Mouse (Mus musculus) embryonic facial prominence, embryonic 10.5 days (tissue): ENCODE measurements around the gene Tprgl. TPM values are rescaled to one million over a fixed set of nuclear protein-coding genes. Genes with fewer than 3 reads are reported as not detected.

Experiments
- DNase-seq: peaks from one replicate; pipeline ENCODE4 v3.0.0-alpha.2; 2017; ENCODE audit warnings: low spot score
- H3K27ac ChIP-seq: fragments of 300-500 bp; sonication (generic); replicated peaks from 2 replicates; pipeline ENCODE4 v1.5.1; 2016; ENCODE audit warnings: mild to moderate bottlenecking
- H3K27me3 ChIP-seq: fragments of 300-500 bp; sonication (generic); replicated peaks from 2 replicates; pipeline ENCODE4 v1.6.1; 2016; ENCODE audit warnings: low read depth, mild to moderate bottlenecking; ENCODE audit not compliant: poor library complexity, severe bottlenecking
- H3K36me3 ChIP-seq: fragments of 300-500 bp; sonication (generic); replicated peaks from 2 replicates; pipeline ENCODE4 v1.6.1; 2016; ENCODE audit warnings: mild to moderate bottlenecking, moderate library complexity
- H3K4me1 ChIP-seq: fragments of 300-500 bp; sonication (generic); 2 replicates; pipeline ENCODE4 v1.6.1; 2016
- H3K4me3 ChIP-seq: fragments of 300-500 bp; sonication (generic); 2 replicates; pipeline ENCODE4 v1.5.1; 2016; ENCODE audit warnings: mild to moderate bottlenecking, moderate library complexity
- H3K9me3 ChIP-seq: fragments of 300-500 bp; sonication (generic); 2 replicates; pipeline ENCODE4 v1.6.1; 2016; ENCODE audit warnings: mild to moderate bottlenecking
- WGBS: fragments of 180-500 bp; shearing (Covaris S2); methylation state at CpG from one replicate; pipeline ENCODE4 v1.1.7; 2016; 5-methylcytosine and 5-hydroxymethylcytosine counted together
- polyA plus RNA-seq: library from polyadenylated mRNA; unstranded; fragments of >200 nt; fragmentation: Nextera tagmentation; extraction: Ambion mirVana; gene quantifications from 2 replicates; pipeline ENCODE4 v1.2.1, GENCODE M21; 2016

The Tprgl gene
- polyA plus RNA-seq, 1 experiment from 2014 or later = 115 TPM

DNA sequence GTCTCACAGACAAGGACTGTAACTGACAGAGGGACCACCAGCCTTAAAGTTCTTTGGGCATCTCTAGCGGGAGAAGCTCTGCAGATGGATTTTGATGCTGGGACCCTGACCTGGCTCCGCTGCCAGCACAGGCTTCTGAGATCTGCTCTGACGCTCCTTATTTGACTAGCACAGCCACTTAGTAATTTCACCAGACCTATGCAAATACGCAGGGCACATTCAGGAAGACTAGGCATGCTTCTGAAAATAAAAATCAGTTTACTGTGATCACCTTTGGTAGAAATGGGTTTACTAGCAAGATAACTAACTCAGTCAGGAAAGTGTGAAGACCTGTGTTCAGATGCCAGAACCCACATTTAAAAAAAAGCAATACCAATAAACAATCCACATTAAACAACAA, 28.6 kb downstream of the Tprgl start:
- Histone ChIP-seq H3K9me3 (no peaks in the 10 kb centered on the region), H3K4me3 (no peak overlapping the region), H3K27me3 (peaks cover 70% of the 10 kb centered on the region), H3K27ac (no peak overlapping the region), H3K36me3 (no peaks in the 10 kb centered on the region), H3K4me1 (no peaks in the 10 kb centered on the region)
- DNase-seq = no peak
- WGBS = 80% methylated on average over 4 of the region's 4 CpGs

DNA sequence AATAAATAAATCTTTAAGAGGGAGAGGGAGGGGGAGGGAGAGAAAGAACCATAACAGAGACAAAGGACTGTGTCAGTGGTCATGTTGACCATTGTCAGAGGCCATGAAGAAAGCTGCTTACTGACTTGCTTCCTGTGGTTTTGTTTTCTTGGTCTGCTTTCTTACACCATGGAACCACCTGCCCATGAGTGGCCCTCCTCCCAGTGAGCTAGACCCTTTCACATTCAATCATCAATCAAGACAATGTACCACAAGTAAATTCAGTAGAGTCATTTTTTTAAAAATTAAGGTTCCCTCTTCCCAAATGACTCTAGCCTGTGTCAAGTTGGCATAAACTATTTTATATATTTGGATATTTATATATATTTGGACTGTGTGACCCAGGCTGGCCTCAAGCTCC, 30.5 kb downstream of the Tprgl start:
- H3K27me3 ChIP-seq = peaks cover 50% of the 10 kb centered on the region
- DNase-seq = no peak

DNA sequence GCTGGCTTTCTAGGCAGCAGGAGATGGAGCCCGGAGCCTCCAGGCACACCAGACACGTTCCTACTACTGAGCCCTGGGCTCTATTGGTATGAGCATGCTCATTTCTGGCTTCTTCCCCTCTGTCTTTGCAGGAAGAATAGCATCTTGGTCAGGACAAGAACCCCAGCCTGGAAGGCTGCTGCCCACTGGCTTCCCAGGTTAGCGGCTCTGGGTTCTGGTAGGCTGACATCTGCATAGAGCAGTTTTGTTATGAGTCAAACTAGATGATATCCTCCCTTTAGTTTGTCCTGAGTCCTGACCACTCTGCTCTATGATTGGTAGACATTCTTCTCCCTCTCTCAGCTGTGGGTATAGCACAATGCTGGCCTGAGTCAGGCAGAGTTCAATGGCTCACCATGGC, 33.2 kb downstream of the Tprgl start:
- Histone ChIP-seq H3K9me3 (no peaks in the 10 kb centered on the region), H3K4me1 (no peaks in the 10 kb centered on the region), H3K27me3 (peaks cover 48% of the 10 kb centered on the region), H3K27ac (no peak overlapping the region), H3K36me3 (no peaks in the 10 kb centered on the region), H3K4me3 (no peak overlapping the region)
- 65% methylated on average over 3 of the region's 3 CpGs for WGBS
- DNase-seq = no peak

More for the DNA sequence above, 30.5 kb downstream of the Tprgl start:
- no peaks in the 10 kb centered on the region for H3K36me3 ChIP-seq
- no peaks in the 10 kb centered on the region for H3K4me1 ChIP-seq
- no peak overlapping the region for H3K4me3 ChIP-seq
- H3K27ac ChIP-seq = no peak overlapping the region
- H3K9me3 ChIP-seq = no peaks in the 10 kb centered on the region

DNA sequence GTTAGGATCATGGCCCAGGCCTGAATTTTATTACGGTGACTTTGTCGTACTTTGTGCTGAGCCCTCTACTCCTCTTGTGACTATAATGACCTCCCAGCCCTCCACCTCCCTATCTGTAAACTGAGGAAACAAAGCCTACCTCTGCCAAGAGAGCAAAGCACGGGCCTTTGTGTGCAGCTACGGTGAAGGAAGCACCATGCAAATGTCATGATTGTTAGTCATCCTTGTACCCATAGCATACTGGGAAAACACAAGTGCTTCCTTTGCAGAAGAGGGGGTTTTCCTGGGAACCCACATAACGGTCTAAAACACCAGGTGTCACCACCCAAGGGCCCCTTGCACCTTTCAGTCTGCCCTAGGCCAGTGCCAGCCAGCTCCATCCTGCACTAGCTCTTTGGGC, 35.3 kb downstream of the Tprgl start:
- Histone ChIP-seq H3K27me3 (peaks cover 42% of the 10 kb centered on the region), H3K4me1 (no peaks in the 10 kb centered on the region), H3K36me3 (no peaks in the 10 kb centered on the region), H3K9me3 (no peaks in the 10 kb centered on the region), H3K27ac (no peak overlapping the region), H3K4me3 (no peak overlapping the region)
- DNase-seq = no peak
- 76% methylated on average over 5 of the region's 5 CpGs for WGBS

DNA sequence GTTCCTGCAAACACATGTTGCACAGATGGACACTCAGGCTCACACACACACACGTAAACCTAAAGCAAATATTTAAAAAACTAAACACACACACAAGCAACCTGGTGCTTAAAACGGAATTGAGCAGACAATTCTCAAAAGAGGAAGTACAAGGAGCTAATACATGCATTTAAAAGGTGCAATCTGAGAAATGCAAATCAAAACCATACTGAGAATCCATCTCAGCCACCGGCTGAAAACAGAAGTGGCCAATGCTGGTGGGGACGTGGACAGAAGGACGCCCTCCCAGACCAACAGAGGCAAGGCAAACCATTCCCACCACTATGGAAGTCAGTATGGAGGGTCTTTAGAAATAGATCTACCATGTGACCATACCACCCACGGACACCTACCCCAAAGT, 36.9 kb downstream of the Tprgl start:
- WGBS = 81% methylated on average over 6 of the region's 6 CpGs
- DNase-seq = no peak
- Histone ChIP-seq H3K4me3 (no peak overlapping the region), H3K27me3 (peaks cover 33% of the 10 kb centered on the region), H3K9me3 (no peaks in the 10 kb centered on the region), H3K36me3 (no peaks in the 10 kb centered on the region), H3K4me1 (peaks cover 4% of the 10 kb centered on the region; the same call in 1 of the 2 replicates), H3K27ac (no peak overlapping the region)

DNA sequence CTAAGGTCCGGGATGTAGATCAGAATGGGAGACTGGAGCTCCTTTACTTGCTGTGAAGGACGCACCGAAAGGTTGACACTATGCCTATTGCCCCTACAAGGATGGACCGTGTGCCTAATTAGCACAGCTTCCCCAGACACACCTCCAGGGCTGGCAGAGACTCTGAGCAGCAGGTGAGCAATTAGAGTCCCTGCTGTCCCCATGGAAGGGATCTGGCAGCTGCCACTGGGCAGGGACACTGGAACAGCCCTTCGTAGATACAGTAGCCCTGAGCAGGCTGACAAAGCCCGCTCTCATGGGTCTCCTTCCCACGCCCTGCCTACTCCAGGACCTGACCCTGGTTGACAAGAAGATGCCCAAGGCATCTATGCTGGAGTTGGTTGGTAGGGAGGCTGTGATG, 38.1 kb downstream of the Tprgl start:
- no peaks in the 10 kb centered on the region for H3K9me3 ChIP-seq
- H3K36me3 ChIP-seq = no peaks in the 10 kb centered on the region
- 82% methylated on average over 7 of the region's 7 CpGs for WGBS
- H3K27ac ChIP-seq = no peak overlapping the region
- peaks cover 25% of the 10 kb centered on the region for H3K27me3 ChIP-seq
- DNase-seq = no peak
- H3K4me1 ChIP-seq = peaks cover 6% of the 10 kb centered on the region; the same call in 1 of the 2 replicates
- no peak overlapping the region for H3K4me3 ChIP-seq

DNA sequence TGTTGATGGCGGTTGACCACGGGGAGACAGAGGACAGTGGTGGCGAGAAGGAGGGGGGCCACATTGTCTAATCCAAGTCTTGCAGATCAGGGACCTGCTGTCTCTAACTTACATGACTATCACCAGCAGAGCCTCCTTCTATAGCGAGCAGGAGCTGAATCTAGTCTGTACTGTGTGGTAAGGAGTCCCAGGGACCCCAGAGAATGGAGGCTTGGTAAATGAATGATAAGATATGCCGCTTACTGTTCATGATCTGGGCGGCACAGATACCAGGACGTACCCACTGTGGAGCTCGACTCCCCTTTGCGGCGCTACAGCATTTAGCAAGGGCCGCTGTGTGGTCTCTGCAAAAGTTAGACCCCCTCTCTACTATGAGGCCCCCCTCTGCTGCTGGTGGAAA, 38.7 kb downstream of the Tprgl start:
- peaks cover 21% of the 10 kb centered on the region for H3K27me3 ChIP-seq
- no peak overlapping the region for H3K4me3 ChIP-seq
- peaks cover 6% of the 10 kb centered on the region; the same call in 1 of the 2 replicates for H3K4me1 ChIP-seq
- no peaks in the 10 kb centered on the region for H3K9me3 ChIP-seq
- no peak for DNase-seq
- WGBS = 79% methylated on average over 11 of the region's 11 CpGs
- no peaks in the 10 kb centered on the region for H3K36me3 ChIP-seq
- no peak overlapping the region for H3K27ac ChIP-seq

DNA sequence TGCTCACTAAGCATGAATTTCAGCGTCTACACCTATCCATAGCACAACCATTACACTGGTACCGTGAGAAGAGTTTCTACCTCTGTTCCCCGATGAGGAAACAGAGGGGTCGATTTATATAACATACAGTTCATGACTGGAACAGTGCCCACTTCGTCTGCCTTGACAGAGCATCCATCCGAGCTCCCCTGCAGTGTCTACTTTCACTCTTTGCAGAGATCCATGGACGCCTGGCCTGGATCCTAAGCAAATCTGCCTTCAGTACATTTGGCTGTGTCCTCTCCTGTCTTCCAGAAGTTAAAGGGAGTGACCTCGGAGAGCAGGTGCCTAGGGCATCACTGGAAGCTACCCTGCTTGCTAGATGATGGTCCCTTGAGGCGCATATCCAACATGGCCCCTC, 41.3 kb downstream of the Tprgl start:
- peaks cover 23% of the 10 kb centered on the region for H3K27me3 ChIP-seq

DNA sequence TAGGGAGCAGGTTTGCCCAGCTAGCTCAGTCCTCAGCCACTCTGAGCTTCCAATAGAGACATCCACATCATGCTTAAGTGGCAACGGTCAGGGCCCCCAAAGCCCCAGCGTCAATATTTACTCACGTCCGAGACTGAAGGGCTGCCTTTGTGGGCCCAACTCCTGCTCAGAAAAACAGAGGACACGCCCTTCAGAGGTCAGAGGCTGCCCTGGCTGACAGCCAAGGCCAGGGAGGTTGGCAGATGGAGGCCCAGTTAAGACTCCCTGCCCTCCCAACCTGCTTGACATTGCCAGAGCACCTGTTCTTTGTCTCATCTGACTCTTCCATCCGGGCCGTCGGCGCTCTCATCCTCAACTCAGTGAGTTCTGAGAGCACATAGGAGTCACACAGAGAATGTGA, 41.7 kb downstream of the Tprgl start:
- Histone ChIP-seq H3K9me3 (no peaks in the 10 kb centered on the region), H3K4me1 (peaks cover 6% of the 10 kb centered on the region; the same call in 1 of the 2 replicates), H3K27me3 (peaks cover 23% of the 10 kb centered on the region), H3K4me3 (no peak overlapping the region), H3K36me3 (no peaks in the 10 kb centered on the region), H3K27ac (no peak overlapping the region)
- WGBS = 73% methylated on average over 9 of the region's 9 CpGs
- DNase-seq = no peak

More for the DNA sequence above, 41.3 kb downstream of the Tprgl start:
- WGBS = 86% methylated on average over 9 of the region's 9 CpGs
- H3K4me3 ChIP-seq = no peak overlapping the region
- no peaks in the 10 kb centered on the region for H3K9me3 ChIP-seq
- H3K4me1 ChIP-seq = peaks cover 6% of the 10 kb centered on the region; the same call in 1 of the 2 replicates
- no peaks in the 10 kb centered on the region for H3K36me3 ChIP-seq
- no peak overlapping the region for H3K27ac ChIP-seq
- no peak for DNase-seq

DNA sequence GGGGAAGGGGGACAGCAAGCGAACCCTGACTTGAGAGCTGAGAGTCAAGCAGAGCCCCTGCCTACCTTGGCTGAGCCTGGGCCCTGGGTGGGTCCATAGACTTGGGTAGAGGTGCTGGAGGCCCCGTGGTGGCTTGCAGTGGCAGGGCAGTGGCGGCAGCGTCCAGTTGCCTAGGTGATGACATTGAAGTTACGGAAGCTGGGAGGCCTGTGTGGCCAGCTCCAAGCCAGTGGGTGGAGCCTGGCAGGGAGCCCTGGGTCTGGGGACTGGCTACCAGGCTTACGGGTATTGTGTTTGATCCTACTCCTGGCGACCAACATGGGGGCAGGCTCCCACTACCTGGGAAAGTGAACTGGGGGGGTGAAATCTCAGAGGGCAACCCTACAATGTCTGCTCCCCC, 44.0 kb downstream of the Tprgl start:
- no peak for DNase-seq
- WGBS = 59% methylated on average over 7 of the region's 7 CpGs
- Histone ChIP-seq H3K36me3 (no peaks in the 10 kb centered on the region), H3K9me3 (no peaks in the 10 kb centered on the region), H3K4me3 (no peak overlapping the region), H3K4me1 (peaks cover 6% of the 10 kb centered on the region; the same call in 1 of the 2 replicates), H3K27ac (no peak overlapping the region), H3K27me3 (peaks cover 6% of the 10 kb centered on the region; the same call in 1 of the 2 replicates)

DNA sequence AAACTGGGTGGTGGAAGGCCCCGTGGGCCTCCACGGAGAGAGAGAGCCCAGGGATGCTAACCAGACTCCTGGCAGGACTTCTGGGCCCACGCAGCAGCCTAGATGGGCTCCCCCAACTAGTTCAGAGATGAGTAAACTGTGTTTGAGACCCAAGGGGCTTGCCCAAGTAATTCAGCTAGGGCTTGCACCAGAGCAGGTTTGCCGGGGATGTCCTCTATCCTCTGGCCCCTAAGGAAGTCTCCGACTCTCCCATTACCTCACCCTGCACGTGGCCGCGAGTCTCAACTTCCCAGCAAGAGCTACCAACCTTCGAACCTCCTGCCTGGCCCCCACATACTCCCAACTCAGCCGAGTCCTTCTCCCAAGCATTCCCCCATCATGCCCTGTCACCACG, 50.6 kb downstream of the Tprgl start:
- 77% methylated on average over 11 of the region's 11 CpGs for WGBS
- DNase-seq = no peak
- Histone ChIP-seq H3K36me3 (no peaks in the 10 kb centered on the region), H3K9me3 (no peaks in the 10 kb centered on the region), H3K27ac (no peak overlapping the region), H3K27me3 (peaks cover 27% of the 10 kb centered on the region), H3K4me1 (peaks cover 9% of the 10 kb centered on the region), H3K4me3 (no peak overlapping the region)

DNA sequence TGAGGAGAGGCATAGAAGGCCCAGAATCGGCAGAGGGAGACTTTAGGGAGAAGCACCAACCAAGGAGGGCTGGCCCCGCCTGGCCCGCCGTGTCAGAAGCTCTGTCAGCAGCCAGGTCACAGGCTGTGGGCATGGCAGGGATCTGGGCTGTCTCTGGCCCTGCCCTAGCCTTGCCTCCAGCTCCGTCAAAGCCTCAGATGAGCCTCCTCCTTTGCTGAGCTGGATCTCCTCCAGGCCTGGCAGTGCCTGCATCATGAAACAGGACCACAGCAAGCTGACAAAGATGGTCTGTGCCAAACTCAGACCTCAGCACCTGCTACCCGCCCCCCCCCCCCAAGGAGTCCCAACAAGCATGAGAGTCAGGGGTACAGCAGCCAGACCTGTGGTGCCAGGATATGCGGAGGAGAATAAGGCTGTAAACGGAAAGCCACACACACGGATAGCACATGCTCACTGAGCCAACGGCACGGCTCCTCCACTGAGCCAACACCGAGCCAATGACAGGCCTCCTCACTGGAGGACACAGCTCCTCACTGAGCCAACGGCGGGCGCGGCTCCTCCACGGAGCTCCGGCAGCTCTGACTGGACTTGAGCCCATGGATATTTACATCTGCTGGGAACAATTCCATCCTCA, 51.1 kb downstream of the Tprgl start:
- Histone ChIP-seq H3K36me3 (no peaks in the 10 kb centered on the region), H3K27ac (no peak overlapping the region), H3K27me3 (peaks cover 32% of the 10 kb centered on the region), H3K4me1 (peaks cover 9% of the 10 kb centered on the region), H3K4me3 (no peak overlapping the region), H3K9me3 (no peaks in the 10 kb centered on the region)
- 66% methylated on average over 18 of the region's 18 CpGs for WGBS
- DNase-seq = no peak
